Mouse (Mus musculus) bone marrow macrophage, adult 2 months (primary cell): ENCODE measurements at regions not wholly inside any gene's neighbourhood (a gene's known extent, or its start where the extent isn't known, plus 50 kb on each side); places are given as distances from the start of the nearest gene placed in this dataset.

ENCODE experiments used
- CTCF ChIP-seq: IDR thresholded peaks from 2 replicates; pipeline ENCODE4 v1.5.1; 2012; ENCODE audit warnings: low read depth, mild to moderate bottlenecking, low read length, moderate library complexity
- POLR2A ChIP-seq: IDR thresholded peaks from 2 replicates; pipeline ENCODE4 v1.6.1; 2012; ENCODE audit warnings: mild to moderate bottlenecking, low read depth, low read length, borderline replicate concordance

- no peak for TF ChIP-seq POLR2A
- TF ChIP-seq CTCF = no peak
Observed at GRCm38 (mm10) chr14:61735541-61735940, 128.3 kb downstream of the Kcnrg start.
